Comparison of ENCODE assay signal across 8 mouse cellular contexts in genomic region chr2:144010282-144011044, GRCm38 (mm10). TPM values are rescaled to one million over a fixed set of nuclear protein-coding genes. Genes with fewer than 3 reads are reported as not detected.
A peak's percentile ranks its signal among the peaks of the same experiment; 100 is the strongest.
DNase-seq lines count a peak whose midpoint lies in the region; ATAC-seq and TF ChIP-seq lines count a peak whose summit lies in the region.

No protein-coding gene starts in this region.

- H3K4me2 ChIP-seq in heart, embryonic 11.5 days: peak overlapping the region; percentile 83
- H3K4me2 ChIP-seq in kidney, embryonic 15.5 days: peak overlapping the region; percentile 65
- H3K4me2 ChIP-seq in liver, embryonic 11.5 days: peak overlapping the region; percentile 79
- peak overlapping the region; percentile 75 for H3K4me2 ChIP-seq in myocyte (ENCODE audit: low read depth)

- no peaks in the 10 kb centered on the region for H3K9me3 ChIP-seq in heart, embryonic 11.5 days (replicated peaks; ENCODE audit: control insufficient read depth, low read length)
- no peaks in the 10 kb centered on the region for H3K9me3 ChIP-seq in kidney, embryonic 15.5 days (replicated peaks)
- no peaks in the 10 kb centered on the region for H3K9me3 ChIP-seq in liver, embryonic 11.5 days (ENCODE audit: control insufficient read depth, low read length)

- H3K36me3 ChIP-seq in heart, embryonic 11.5 days (ENCODE audit: control insufficient read depth, insufficient read depth, low read length): no peaks in the 10 kb centered on the region
- 0 out of 2 replicates have a peak, but pooled peaks cover 10% of the 10 kb centered on the region for H3K36me3 ChIP-seq in kidney, embryonic 15.5 days
- H3K36me3 ChIP-seq in liver, embryonic 11.5 days (ENCODE audit: control insufficient read depth, insufficient read depth, low read length): peaks cover 8% of the 10 kb centered on the region
- H3K36me3 ChIP-seq in myocyte (ENCODE audit: control insufficient read depth, insufficient read depth): no peaks in the 10 kb centered on the region

- H3ac ChIP-seq in myocyte (ENCODE audit: control insufficient read depth, insufficient read length): peak overlapping the region; percentile 99

- TF ChIP-seq CTCF in brain, embryonic 14.5 days (IDR thresholded peaks at IDR 0.05; ENCODE audit: borderline replicate concordance, extremely low read depth, insufficient read depth, insufficient read length): peak; percentile 78

- under 1% methylated on average over 66 of the region's 107 CpGs for WGBS in heart, embryonic 11.5 days (ENCODE audit: insufficient replicate concordance)
- WGBS in kidney, embryonic 15.5 days: under 1% methylated on average over 88 of the region's 107 CpGs
- under 1% methylated on average over 89 of the region's 107 CpGs for WGBS in liver, embryonic 11.5 days

- H3K9ac ChIP-seq in heart, embryonic 11.5 days (ENCODE audit: low read depth, low read length): peak overlapping the region; percentile 95
- peak overlapping the region; percentile 92 for H3K9ac ChIP-seq in kidney, embryonic 15.5 days
- peak overlapping the region; percentile 97 for H3K9ac ChIP-seq in liver, embryonic 11.5 days (ENCODE audit: low read depth, low read length)

- peaks cover 19% of the 10 kb centered on the region for H3K4me1 ChIP-seq in heart, embryonic 11.5 days (ENCODE audit: control insufficient read depth, insufficient read depth, low read length)
- peaks cover 49% of the 10 kb centered on the region for H3K4me1 ChIP-seq in kidney, embryonic 15.5 days
- H3K4me1 ChIP-seq in liver, embryonic 11.5 days (replicated peaks; ENCODE audit: control insufficient read depth, insufficient read depth, low read length): peaks cover 37% of the 10 kb centered on the region

- peak; percentile 84 for DNase-seq in CD4-positive helper T cell, adult 2 months (ENCODE audit: low read depth, low spot score)
- DNase-seq in brain, embryonic 14.5 days (ENCODE audit: low read depth): peak; percentile 74
- DNase-seq in liver, embryonic 11.5 days (ENCODE audit: low spot score): peak; percentile 84
- DNase-seq in spleen, postnatal 4 days (ENCODE audit: low spot score in 2 of 2): peak; percentile 89 to 96

- no peak for TF ChIP-seq POLR2A in brain, embryonic 14.5 days (IDR thresholded peaks at IDR 0.05; ENCODE audit: borderline replicate concordance, extremely low read depth, insufficient read depth, insufficient read length, poor library complexity, severe bottlenecking)
- TF ChIP-seq POLR2A in myocyte (IDR thresholded peaks at IDR 0.05; ENCODE audit: insufficient read length, low read depth): no peak

- H3K79me2 ChIP-seq in myocyte (ENCODE audit: control insufficient read depth, insufficient read depth): peaks cover 48% of the 10 kb centered on the region

- peak; percentile 69 for ATAC-seq in erythroblast, adult 5-6 weeks (replicated peaks; ENCODE audit: low FRiP score, poor library complexity, severe bottlenecking)
- peak; percentile 18; the same call in 1 of the 2 replicates for ATAC-seq in heart, embryonic 11.5 days (replicated peaks; ENCODE audit: insufficient number of reproducible peaks, low FRiP score, low TSS enrichment)
- peak; percentile 50 for ATAC-seq in kidney, embryonic 15.5 days (replicated peaks; ENCODE audit: low FRiP score)
- ATAC-seq in liver, embryonic 11.5 days (replicated peaks; ENCODE audit: low FRiP score): peak; percentile 35

- H3K27me3 ChIP-seq in heart, embryonic 11.5 days (ENCODE audit: control insufficient read depth, insufficient read depth, low read length): no peaks in the 10 kb centered on the region
- no peaks in the 10 kb centered on the region for H3K27me3 ChIP-seq in kidney, embryonic 15.5 days
- no peaks in the 10 kb centered on the region for H3K27me3 ChIP-seq in liver, embryonic 11.5 days (replicated peaks; ENCODE audit: control insufficient read depth, insufficient read depth, low read length)
- no peaks in the 10 kb centered on the region for H3K27me3 ChIP-seq in myocyte (ENCODE audit: control insufficient read depth, insufficient read depth, insufficient read length)

- peak overlapping the region; percentile 94 for H3K4me3 ChIP-seq in heart, embryonic 11.5 days (ENCODE audit: low read depth, low read length)
- peak overlapping the region; percentile 93 for H3K4me3 ChIP-seq in kidney, embryonic 15.5 days (replicated peaks)
- H3K4me3 ChIP-seq in liver, embryonic 11.5 days (ENCODE audit: low read depth, low read length): peak overlapping the region; percentile 97
- peak overlapping the region; percentile 36 for H3K4me3 ChIP-seq in myocyte

- H3K27ac ChIP-seq in heart, embryonic 11.5 days (ENCODE audit: low read depth, low read length): peak overlapping the region; percentile 96
- H3K27ac ChIP-seq in kidney, embryonic 15.5 days: peak overlapping the region; percentile 97
- peak overlapping the region; percentile 98 for H3K27ac ChIP-seq in liver, embryonic 11.5 days (ENCODE audit: low read depth, low read length)

TF ChIP-seq in myocyte, 11 proteins besides CTCF, POLR2A, EP300 and RAD21:
- TF ChIP-seq E2F4 (IDR thresholded peaks at IDR 0.05; ENCODE audit: insufficient read depth) (no peak), POLR2AphosphoS2 (IDR thresholded peaks at IDR 0.05; ENCODE audit: insufficient read length, low read depth) (peak; percentile 51), MYOG (IDR thresholded peaks at IDR 0.05; ENCODE audit: control insufficient read depth in 1 of 3, insufficient read depth in 1 of 3, insufficient read length in 2 of 3, low read depth in 2 of 3) (peak in 1 of 3 experiments; percentile 16), CEBPB (IDR thresholded peaks at IDR 0.05; ENCODE audit: insufficient read depth, poor library complexity, severe bottlenecking) (no peak), SRF (IDR thresholded peaks at IDR 0.05; ENCODE audit: control insufficient read depth, insufficient read length, low read depth) (peak; percentile 22)

RNA-seq across cellular contexts. Expression of gene Rrbp1, which starts 0.6 kb away (rescaled TPM):
- 35.1 and 66.2 TPM in 2 replicates for polyA plus RNA-seq in brain, embryonic 14.5 days (2012; rRNA removed)
- total RNA-seq in erythroblast, adult 5-6 weeks (2015; ENCODE audit: low replicate concordance): 45.4 and 54.6 TPM in 2 replicates
- total RNA-seq in erythroblast, adult 5-6 weeks (2017; ENCODE audit: low replicate concordance): 30.5 and 41.1 TPM in 2 replicates
- polyA plus RNA-seq in heart, embryonic 11.5 days (2014; fragmentation: Nextera tagmentation; extraction: Ambion mirVana): 56.4 and 64.8 TPM in 2 replicates
- 78.1 and 90.8 TPM in 2 replicates for polyA plus RNA-seq in kidney, embryonic 15.5 days (2015; fragmentation: Nextera tagmentation; extraction: Ambion mirVana)
- 63.6 and 89.6 TPM in 2 replicates for polyA plus RNA-seq in liver, embryonic 11.5 days (2014; fragmentation: Nextera tagmentation; extraction: Ambion mirVana)
- 127 TPM for polyA plus RNA-seq in myocyte (2012; fragmentation: generic; extraction: Trizol)

RNA-seq across cellular contexts. Expression of gene Banf2, which starts 22.4 kb away (rescaled TPM):
- not detected in 2 replicates for polyA plus RNA-seq in brain, embryonic 14.5 days (2012; rRNA removed)
- total RNA-seq in erythroblast, adult 5-6 weeks (2015; ENCODE audit: low replicate concordance): not detected in 2 replicates
- not detected in 2 replicates for total RNA-seq in erythroblast, adult 5-6 weeks (2017; ENCODE audit: low replicate concordance)
- polyA plus RNA-seq in heart, embryonic 11.5 days (2014; fragmentation: Nextera tagmentation; extraction: Ambion mirVana): not detected in 2 replicates
- polyA plus RNA-seq in kidney, embryonic 15.5 days (2015; fragmentation: Nextera tagmentation; extraction: Ambion mirVana): not detected in 2 replicates
- not detected in 2 replicates for polyA plus RNA-seq in liver, embryonic 11.5 days (2014; fragmentation: Nextera tagmentation; extraction: Ambion mirVana)
- not detected for polyA plus RNA-seq in myocyte (2012; fragmentation: generic; extraction: Trizol)

Comparison
In these comparisons a context has a peak if more than half of its experiments do, and no peak if none do; other contexts are left out.
1. Peak in every context shown above with its lines: DNase-seq, ATAC-seq, H3K4me3 ChIP-seq and H3K27ac ChIP-seq.
2. ATAC-seq: peak in every context shown above with its lines; median percentile 69 in erythroblast, adult 5-6 weeks; 50 in kidney, embryonic 15.5 days; 35 in liver, embryonic 11.5 days; 18 in heart, embryonic 11.5 days.
3. H3K4me3 ChIP-seq: peak in every context shown above with its lines; median percentile 97 in liver, embryonic 11.5 days; 94 in heart, embryonic 11.5 days; 93 in kidney, embryonic 15.5 days; 36 in myocyte.